Mouse (Mus musculus) lung, postnatal 0 days (tissue): ENCODE results near the gene Baz1b. TPM values are rescaled to one million over a fixed set of nuclear protein-coding genes. Genes with fewer than 3 reads are reported as not detected.

Source experiments
- ATAC-seq: fragments of 200-750 bp; cut with Nextera tagmentation; 2 replicates; pipeline ENCODE4 v1.8.0; 2017; ENCODE audit warnings: moderate library complexity
- DNase-seq: peaks from one replicate; pipeline ENCODE4 v3.0.0-alpha.2; 2016; ENCODE audit warnings: low spot score
- H3K27ac ChIP-seq: fragments of 300-500 bp; sonication (generic); 2 replicates; pipeline ENCODE4 v1.5.1; 2014; ENCODE audit warnings: antibody characterized with exemption, mild to moderate bottlenecking, low read length, mixed read lengths
- H3K27me3 ChIP-seq: fragments of 300-500 bp; sonication (generic); replicated peaks from 2 replicates; pipeline ENCODE4 v1.6.1; 2014; ENCODE audit warnings: low read length, mixed read lengths; ENCODE audit not compliant: insufficient read depth
- H3K36me3 ChIP-seq: fragments of 300-500 bp; sonication (generic); 2 replicates; pipeline ENCODE4 v1.6.1; 2014; ENCODE audit warnings: low read length, mixed read lengths; ENCODE audit not compliant: insufficient read depth
- H3K4me1 ChIP-seq: fragments of 300-500 bp; sonication (generic); 2 replicates; pipeline ENCODE4 v1.6.1; 2014; ENCODE audit warnings: antibody characterized with exemption, low read depth, low read length, mixed read lengths; ENCODE audit not compliant: insufficient read depth
- H3K4me2 ChIP-seq: fragments of 300-500 bp; sonication (generic); replicated peaks from 2 replicates; pipeline ENCODE4 v1.6.1; 2014; ENCODE audit warnings: low read depth, mild to moderate bottlenecking, low read length, moderate library complexity, mixed read lengths
- H3K4me3 ChIP-seq: fragments of 300-500 bp; sonication (generic); 2 replicates; pipeline ENCODE4 v1.5.1; 2014; ENCODE audit warnings: low read depth, low read length
- H3K9ac ChIP-seq: fragments of 300-500 bp; sonication (generic); replicated peaks from 2 replicates; pipeline ENCODE4 v1.6.1; 2014; ENCODE audit warnings: low read depth, mild to moderate bottlenecking
- H3K9me3 ChIP-seq: fragments of 300-500 bp; sonication (generic); 2 replicates; pipeline ENCODE4 v1.6.1; 2016; ENCODE audit warnings: low read length, mixed read lengths
- CTCF ChIP-seq: IDR thresholded peaks from 2 replicates; pipeline ENCODE4 v1.5.1; 2016; ENCODE audit warnings: antibody characterized with exemption, mild to moderate bottlenecking
- EP300 ChIP-seq: IDR thresholded peaks from 2 replicates; pipeline ENCODE4 v1.6.1; 2016; ENCODE audit warnings: antibody characterized with exemption, mild to moderate bottlenecking, control low read depth
- WGBS: fragments of 180-500 bp; shearing (Covaris S2); extraction: QIAGEN DNeasy Blood & Tissue Kit; methylation state at CpG from one replicate; pipeline ENCODE4 v1.1.7; 2014; 5-methylcytosine and 5-hydroxymethylcytosine counted together
- polyA plus RNA-seq: library from polyadenylated mRNA; unstranded; fragments of >200 nt; fragmentation: Nextera tagmentation; extraction: Ambion mirVana; gene quantifications from 2 replicates; pipeline ENCODE4 v1.2.1, GENCODE M21; 2015

Gene Baz1b
- polyA plus RNA-seq, 1 experiment from 2014 or later, result 14.6 TPM

- TF ChIP-seq EP300, result no peak
- peak; percentile 42; the same call in 1 of the 2 replicates for TF ChIP-seq CTCF
- Histone ChIP-seq H3K27me3 (no peaks in the 10 kb centered on the region), H3K9me3 (no peaks in the 10 kb centered on the region), H3K4me3 (no peak overlapping the region), H3K36me3 (peaks cover 28% of the 10 kb centered on the region), H3K9ac (no peak overlapping the region), H3K4me1 (no peaks in the 10 kb centered on the region), H3K27ac (peak overlapping the region; percentile 66), H3K4me2 (no peak overlapping the region)
- ATAC-seq (no peak), DNase-seq (peak; percentile 72)
- WGBS, result 35% methylated on average over 8 of the region's 8 CpGs
These were observed 3.8 kb upstream of the Baz1b start for GRCm38 (mm10) chr5:135183131-135183861.

GRCm38 (mm10) chr5:135185016-135185415 is 2.0 kb upstream of the Baz1b start:
- ATAC-seq, result no peak
- H3K4me1 ChIP-seq, result no peaks in the 10 kb centered on the region
- 92% methylated on average over 3 of the region's 3 CpGs for WGBS

GRCm38 (mm10) chr5:135185596-135185995 is 1.5 kb upstream of the Baz1b start:
- no peak overlapping the region for H3K4me3 ChIP-seq
- DNase-seq (peak; percentile 46), ATAC-seq (no peak)
- no peaks in the 10 kb centered on the region for H3K4me1 ChIP-seq
- no peaks in the 10 kb centered on the region for H3K27me3 ChIP-seq
- no peak overlapping the region for H3K27ac ChIP-seq
- H3K4me2 ChIP-seq, result no peak overlapping the region
- 35% methylated on average over 3 of the region's 3 CpGs for WGBS
- TF ChIP-seq EP300 (no peak), CTCF (peak; percentile 54)
- H3K9ac ChIP-seq, result no peak overlapping the region
- peaks cover 11% of the 10 kb centered on the region for H3K36me3 ChIP-seq
- H3K9me3 ChIP-seq, result no peaks in the 10 kb centered on the region

More at GRCm38 (mm10) chr5:135185016-135185415, 2.0 kb upstream of the Baz1b start:
- no peak overlapping the region for H3K4me2 ChIP-seq
- DNase-seq, result no peak
- H3K27ac ChIP-seq, result no peak overlapping the region
- no peak for TF ChIP-seq EP300
- no peak for TF ChIP-seq CTCF
- H3K4me3 ChIP-seq, result no peak overlapping the region
- H3K27me3 ChIP-seq, result no peaks in the 10 kb centered on the region
- H3K36me3 ChIP-seq, result peaks cover 17% of the 10 kb centered on the region
- no peak overlapping the region for H3K9ac ChIP-seq
- no peaks in the 10 kb centered on the region for H3K9me3 ChIP-seq

GRCm38 (mm10) chr5:135186231-135186620 is 838 bp upstream of the Baz1b start:
- WGBS, result 15% methylated on average over 10 of the region's 10 CpGs
- Histone ChIP-seq H3K27ac (peak overlapping the region; percentile 91), H3K36me3 (peaks cover 5% of the 10 kb centered on the region; the same call in 1 of the 2 replicates), H3K4me1 (no peaks in the 10 kb centered on the region), H3K9ac (peak overlapping the region; percentile 83; the same call in 1 of the 2 replicates), H3K4me2 (peak overlapping the region; percentile 52), H3K27me3 (no peaks in the 10 kb centered on the region), H3K9me3 (no peaks in the 10 kb centered on the region), H3K4me3 (peak overlapping the region; percentile 99)
- no peak for ATAC-seq
- TF ChIP-seq CTCF (no peak), EP300 (no peak)
- DNase-seq, result no peak

GRCm38 (mm10) chr5:135187349-135188213 is 517 bp downstream of the Baz1b start:
- Histone ChIP-seq H3K4me3 (peak overlapping the region; percentile 99), H3K36me3 (no peaks in the 10 kb centered on the region), H3K27ac (peak overlapping the region; percentile 91), H3K4me1 (no peaks in the 10 kb centered on the region), H3K9ac (peak overlapping the region; percentile 83), H3K9me3 (no peaks in the 10 kb centered on the region), H3K4me2 (peak overlapping the region; percentile 86), H3K27me3 (no peaks in the 10 kb centered on the region)
- under 1% methylated on average over 78 of the region's 102 CpGs for WGBS
- DNase-seq, result peak; percentile 23
- peak; percentile 38 for ATAC-seq
- no peak for TF ChIP-seq EP300
- no peak for TF ChIP-seq CTCF

GRCm38 (mm10) chr5:135188214-135188554 is 1.1 kb downstream of the Baz1b start:
- Histone ChIP-seq H3K9ac (peak overlapping the region; percentile 83), H3K4me2 (peak overlapping the region; percentile 86), H3K27me3 (no peaks in the 10 kb centered on the region), H3K4me1 (no peaks in the 10 kb centered on the region), H3K4me3 (peak overlapping the region; percentile 99), H3K27ac (no peak overlapping the region), H3K9me3 (no peaks in the 10 kb centered on the region), H3K36me3 (no peaks in the 10 kb centered on the region)
- ATAC-seq (no peak), DNase-seq (no peak)
- WGBS, result 1% methylated on average over 8 of the region's 8 CpGs
- TF ChIP-seq EP300 (no peak), CTCF (no peak)
